Mouse (Mus musculus) cerebellum, adult 11-12 months (tissue): ENCODE results near the gene Gm13941.

ENCODE experiments used
- DNase-seq: peaks from one replicate; pipeline ENCODE4 v3.0.0; 2022

Gm13941 gene

GRCm38 (mm10) chr2:111105882-111106281 lies at the start of gene Gm13941:
Gm13941 (minus strand) TSS chr2:111105982.
- no peak for DNase-seq

DNA sequence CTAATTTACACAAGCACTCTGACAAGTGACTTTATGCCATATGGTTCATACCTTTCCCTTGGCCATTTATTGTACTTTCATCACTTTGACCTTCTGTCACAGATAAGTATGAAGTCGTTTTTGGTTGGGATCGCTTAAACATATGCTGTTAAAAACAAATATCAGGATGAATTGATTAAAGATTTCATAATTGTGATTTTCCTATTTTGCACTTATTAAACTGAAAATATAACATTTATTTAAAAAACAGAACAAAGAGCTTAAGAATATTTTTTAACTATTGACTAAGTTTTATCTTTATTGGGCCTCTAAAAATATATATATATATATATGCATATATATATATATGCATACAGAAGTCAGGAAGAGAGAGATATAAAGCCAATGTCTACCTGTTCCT lies 47.1 kb upstream of the Gm13941 start, which contains the start of gene Gm15130:
Gene Gm15130, minus strand, starts transcription at position 101 of the 400 bp plus-strand sequence.
- no peak for DNase-seq

- no peak for DNase-seq
Observed at GRCm38 (mm10) chr2:111135739-111136138, 30.0 kb upstream of the Gm13941 start.

DNA sequence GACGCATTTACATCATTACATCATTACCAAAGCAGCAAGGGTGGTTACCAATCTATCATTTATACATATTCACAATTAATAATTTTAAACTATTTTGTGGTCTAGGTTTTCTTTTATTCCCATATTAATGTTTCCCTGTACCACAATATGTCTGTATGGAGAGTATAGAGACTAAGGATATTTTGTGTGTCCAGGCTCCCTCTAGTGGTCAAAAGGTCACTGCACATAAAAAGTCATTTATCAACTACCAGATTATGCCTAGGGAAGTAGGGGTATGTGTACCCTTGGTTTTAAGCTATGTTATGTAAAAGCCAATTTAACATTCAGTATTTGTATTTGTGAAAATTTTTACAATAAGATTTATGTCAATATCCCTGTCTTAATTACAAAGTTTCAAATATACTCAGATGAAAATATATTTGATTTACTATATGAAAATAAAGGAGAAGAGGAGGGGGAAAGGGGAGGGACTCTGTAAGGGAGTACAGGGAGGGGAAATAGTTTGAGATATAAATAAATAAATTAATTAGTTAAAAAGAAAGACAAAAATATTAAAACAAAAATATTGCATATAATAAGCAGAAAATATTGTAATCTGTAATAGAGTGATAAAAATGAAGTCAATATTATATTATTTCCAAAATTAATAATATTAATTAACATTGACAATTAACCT lies 47.1 kb downstream of the Gm13941 start:
- no peak for DNase-seq
